Mouse (Mus musculus): ENCODE data around the gene Stpg4.
A peak's percentile ranks its signal among the peaks of the same experiment; 100 is the strongest.

Stpg4 gene

DNA sequence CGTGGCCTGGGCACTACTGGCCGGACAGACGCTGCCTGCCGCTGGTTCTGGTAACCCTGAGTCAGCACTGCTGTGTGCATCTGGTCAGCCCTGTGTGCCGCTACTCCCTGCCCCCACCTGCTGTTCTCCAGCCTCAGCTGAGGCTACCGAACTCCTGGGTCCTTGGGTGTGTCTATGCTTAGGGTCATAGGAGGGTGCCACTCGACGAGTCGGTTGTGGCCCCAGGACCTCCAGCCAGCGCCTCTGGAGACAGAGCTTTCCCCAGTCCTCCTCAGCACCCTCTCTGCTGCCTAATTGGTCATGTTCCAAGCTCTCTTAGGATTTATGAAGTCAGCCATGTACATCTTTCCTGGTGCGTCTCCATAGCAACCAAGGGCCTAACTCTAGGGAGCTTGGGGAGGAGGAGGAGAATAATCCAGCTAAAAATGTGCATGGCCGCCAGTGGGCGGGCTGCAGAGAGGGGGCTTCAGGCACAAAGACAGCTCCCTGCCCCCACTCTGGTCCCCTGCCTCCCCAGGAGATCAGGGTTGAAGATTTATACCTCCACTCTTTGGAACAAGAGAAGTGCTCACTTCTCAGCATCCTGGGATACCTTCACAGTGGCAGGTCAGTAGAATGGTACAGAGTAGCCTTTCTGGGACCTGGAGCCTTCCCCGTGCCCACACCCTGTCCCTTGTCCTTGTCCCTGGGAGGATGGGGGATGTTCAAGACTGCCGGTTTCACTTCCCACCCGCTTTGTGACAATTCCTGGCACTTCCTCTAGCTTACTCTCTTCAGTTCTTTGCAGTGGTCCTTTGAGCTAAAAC lies 49.0 kb downstream of the Stpg4 start:
- DNase-seq (ENCODE audit: low spot score), result peak; percentile 82

DNA sequence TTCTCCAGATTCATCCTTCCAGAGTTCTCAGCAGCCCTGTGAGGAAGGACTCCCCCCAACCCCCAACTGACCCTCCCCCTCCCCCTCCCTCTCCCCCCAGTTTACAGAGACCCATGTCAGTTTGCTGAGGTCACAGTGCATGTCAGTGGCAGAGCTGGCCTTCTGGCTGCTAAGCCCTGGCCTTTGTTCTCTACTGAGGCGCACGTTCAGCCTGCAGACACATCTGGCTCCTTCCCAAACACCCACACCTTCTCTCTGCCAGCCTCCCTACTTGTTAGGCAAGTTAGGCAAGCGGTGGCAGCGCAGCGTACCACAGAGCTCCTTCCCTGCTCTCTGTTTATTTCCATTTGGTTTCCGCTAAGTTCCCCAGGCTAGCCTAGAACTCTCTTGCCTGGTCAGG lies 50.0 kb downstream of the Stpg4 start:
- peak; percentile 59 for DNase-seq (ENCODE audit: low spot score)

GRCm38 (mm10) chr17:87376831-87377471 lies 50.6 kb downstream of the Stpg4 start:
- no peak for DNase-seq (ENCODE audit: low spot score)

- no peak for DNase-seq (ENCODE audit: low spot score)
Measured at GRCm38 (mm10) chr17:87375941-87376511, 51.5 kb downstream of the Stpg4 start.

GRCm38 (mm10) chr17:87373327-87373726 lies 54.2 kb downstream of the Stpg4 start:
- no peak for DNase-seq (ENCODE audit: low spot score)

- no peak for DNase-seq (ENCODE audit: low spot score)
Measured at GRCm38 (mm10) chr17:87372189-87372588, 55.4 kb downstream of the Stpg4 start.

- DNase-seq (ENCODE audit: low spot score), result no peak
Measured at GRCm38 (mm10) chr17:87369270-87369759, 58.2 kb downstream of the Stpg4 start.

DNA sequence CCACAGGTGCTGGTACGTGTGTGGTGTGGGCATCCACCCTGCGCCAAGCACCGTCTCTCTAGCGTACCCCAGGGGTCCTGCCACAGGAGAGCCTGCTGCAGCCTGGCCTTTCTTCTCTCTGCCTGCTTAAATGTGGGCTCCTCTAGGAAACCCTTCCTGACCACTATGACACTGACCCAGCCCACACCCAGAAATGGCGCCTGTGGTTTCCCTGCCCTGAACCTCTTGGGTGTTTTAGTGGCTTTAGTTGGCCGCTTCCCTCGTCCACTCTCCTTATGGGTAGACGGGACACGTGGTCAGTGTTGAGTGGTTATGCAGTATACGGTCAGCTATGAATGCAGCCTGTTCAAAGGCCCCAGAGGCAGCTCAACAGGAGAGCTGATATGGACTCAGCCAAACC lies 59.1 kb downstream of the Stpg4 start:
- no peak for DNase-seq (ENCODE audit: low spot score)

DNA sequence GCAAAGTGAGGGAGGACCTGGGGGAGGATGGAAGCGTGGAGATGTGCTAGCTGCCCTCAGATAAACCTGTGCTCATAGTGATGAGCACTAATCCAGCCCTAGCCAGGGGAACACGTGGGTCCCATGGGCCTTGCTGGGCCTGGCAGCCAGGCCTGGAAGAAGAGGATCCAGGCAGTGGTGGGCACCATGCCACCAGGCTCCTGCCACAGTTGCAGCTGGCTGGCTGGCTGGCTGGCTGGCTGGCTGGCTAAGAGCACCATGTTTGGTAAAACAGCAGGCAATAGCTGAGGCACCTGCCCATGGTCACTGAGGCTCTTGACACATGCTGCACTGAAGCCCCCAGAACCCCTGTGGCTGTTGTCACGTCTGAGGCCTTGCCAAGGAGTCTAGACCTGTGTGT lies 59.9 kb downstream of the Stpg4 start:
- DNase-seq (ENCODE audit: low spot score), result peak; percentile 88

DNA sequence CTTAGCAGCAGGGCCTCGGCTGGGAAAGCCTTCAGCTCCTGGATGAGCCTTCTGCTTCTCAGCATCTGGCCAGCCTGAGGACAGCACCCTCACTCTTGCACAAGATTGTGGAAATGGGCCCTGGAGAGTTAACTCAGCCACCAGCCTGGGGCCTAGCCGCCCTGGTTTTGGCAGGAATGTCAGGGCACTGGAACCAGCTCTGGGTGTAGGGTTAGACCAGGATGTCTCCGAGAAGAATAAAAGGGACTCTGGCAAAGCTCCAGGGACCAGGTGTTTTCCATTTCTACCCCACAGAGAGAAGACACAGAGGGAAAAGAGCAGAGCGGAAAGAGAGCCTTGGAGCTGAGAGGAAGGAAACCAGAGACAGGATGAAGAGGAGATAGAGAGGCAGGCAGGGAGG lies 60.3 kb downstream of the Stpg4 start:
- DNase-seq (ENCODE audit: low spot score), result peak; percentile 24

DNA sequence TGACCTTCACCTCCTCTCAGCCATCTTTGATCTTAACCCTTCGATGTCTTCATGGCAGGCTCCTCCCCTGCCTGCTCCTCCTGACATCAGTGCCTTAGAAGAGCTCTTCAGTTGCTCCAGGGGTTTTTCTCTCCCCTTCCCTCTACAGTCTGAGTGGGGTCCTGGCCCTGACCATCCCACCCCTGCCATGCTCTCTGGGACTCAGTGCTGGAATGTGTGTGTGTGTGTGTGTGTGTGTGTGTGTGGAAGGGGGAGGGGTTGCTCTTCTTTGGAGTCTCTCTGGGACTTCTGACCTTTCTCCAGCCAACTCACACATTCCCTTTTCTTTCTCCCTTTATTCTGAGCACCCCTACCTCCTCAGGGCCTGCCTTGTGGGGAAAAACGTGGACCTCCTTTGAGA lies 61.0 kb downstream of the Stpg4 start:
- no peak for DNase-seq (ENCODE audit: low spot score)

DNA sequence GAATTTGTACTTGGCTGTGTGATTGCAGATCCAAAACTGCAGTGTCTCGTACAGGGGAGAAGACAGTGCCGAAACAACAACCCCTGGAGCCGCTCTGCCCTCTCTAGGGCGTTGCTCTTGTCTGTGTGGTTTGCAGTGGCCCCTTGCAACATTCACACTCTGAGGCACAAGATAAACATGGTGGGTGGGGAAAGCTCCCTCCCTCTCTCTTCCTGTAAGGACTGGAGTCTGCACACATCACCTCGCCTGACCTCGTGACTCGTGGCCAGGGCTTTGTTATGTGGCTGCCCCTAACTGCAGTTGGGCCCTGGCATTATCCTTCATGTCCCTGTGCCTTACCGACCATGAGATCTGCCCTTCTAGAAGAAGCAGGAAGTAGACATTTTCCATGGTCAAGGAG lies 62.3 kb downstream of the Stpg4 start:
- DNase-seq (ENCODE audit: low spot score), result no peak

GRCm38 (mm10) chr17:87364108-87364507 lies 63.4 kb downstream of the Stpg4 start:
- DNase-seq (ENCODE audit: low spot score), result no peak

DNA sequence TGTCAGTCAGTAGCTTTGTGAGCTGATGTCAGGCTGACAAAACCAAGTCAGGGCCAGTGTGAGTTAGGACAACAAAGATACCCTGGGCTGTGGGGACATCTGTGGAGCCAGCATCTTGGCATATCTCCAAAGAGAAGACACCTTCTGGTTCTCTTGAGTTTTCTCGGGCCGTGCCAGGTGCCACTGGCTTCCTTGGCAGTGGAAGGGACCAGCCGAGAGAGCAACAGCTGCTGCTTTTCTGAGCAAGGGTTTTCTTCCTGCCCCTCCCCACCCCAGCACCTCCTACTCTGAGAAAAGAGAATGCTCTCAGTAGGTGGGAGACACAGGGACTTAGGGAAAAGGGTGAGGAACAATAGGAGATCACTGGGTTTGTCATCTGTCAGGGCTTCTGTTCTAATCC lies 66.4 kb downstream of the Stpg4 start:
- DNase-seq (ENCODE audit: low spot score), result no peak

- no peak for DNase-seq (ENCODE audit: low spot score)
Measured at GRCm38 (mm10) chr17:87357506-87357905, 70.0 kb downstream of the Stpg4 start.

GRCm38 (mm10) chr17:87356261-87356660 lies 71.3 kb downstream of the Stpg4 start:
- no peak for DNase-seq (ENCODE audit: low spot score)

DNA sequence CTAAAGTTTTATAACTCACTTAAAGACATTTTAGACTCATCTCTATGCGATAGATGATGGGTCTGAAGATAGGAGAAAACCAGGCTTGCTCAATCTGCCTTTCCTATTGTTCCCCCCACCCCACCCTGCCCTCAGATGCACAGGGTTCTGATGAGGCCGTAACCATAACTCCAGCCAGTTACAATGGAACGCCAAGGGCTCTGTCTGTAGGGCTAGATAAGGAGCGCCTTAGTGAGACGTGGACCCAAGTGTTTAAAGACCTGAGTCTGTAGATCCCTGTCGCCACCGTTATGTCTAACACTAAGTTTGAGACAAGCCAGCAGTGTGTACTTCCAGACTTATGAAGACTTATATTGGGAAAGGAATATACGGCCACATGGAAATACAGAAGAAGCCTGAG lies 72.1 kb downstream of the Stpg4 start:
- DNase-seq (ENCODE audit: low spot score), result no peak

GRCm38 (mm10) chr17:87353745-87354320 lies 73.7 kb downstream of the Stpg4 start:
- no peak for DNase-seq (ENCODE audit: low spot score)

GRCm38 (mm10) chr17:87352898-87353225 lies 74.7 kb downstream of the Stpg4 start:
- no peak for DNase-seq (ENCODE audit: low spot score)

DNA sequence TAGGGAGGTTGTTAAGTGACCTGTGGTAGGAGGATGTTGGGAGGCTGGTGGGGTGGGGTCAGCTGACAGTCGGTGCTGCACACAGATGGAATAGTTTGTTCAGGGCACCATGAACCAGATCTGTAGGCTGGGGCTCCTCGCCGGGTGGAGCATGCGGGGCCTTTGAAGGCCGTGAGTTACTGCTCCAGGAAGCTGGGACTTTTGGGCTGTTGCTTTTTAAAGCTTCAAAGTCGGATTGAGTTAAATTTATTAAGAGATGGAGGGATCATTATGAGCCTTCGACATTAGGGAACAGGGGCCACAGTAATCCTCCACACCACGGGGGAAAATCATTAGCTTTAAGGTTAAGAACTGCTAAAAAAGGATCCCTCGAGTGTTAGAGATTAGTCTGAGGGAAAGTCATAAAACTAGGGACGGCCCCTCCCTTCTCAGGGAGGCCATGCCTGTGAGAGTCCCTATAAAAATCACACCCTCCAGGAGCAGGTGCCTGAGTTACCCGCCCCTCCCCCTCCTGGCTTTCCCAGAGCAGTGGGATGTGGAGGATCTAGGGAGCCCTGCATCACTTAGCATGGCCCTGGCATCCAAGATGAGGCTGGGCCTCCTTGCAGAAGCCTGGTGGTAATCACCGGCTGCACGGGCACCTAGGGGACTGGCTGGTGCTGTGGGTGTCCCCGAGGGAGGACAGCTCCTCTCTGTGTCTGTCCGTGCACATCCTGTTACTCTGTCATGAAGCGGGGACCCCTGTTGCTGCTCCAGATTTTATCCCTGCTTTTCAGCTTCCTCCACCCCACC lies 75.2 kb downstream of the Stpg4 start:
- peak; percentile 14 for DNase-seq (ENCODE audit: low spot score)

DNA sequence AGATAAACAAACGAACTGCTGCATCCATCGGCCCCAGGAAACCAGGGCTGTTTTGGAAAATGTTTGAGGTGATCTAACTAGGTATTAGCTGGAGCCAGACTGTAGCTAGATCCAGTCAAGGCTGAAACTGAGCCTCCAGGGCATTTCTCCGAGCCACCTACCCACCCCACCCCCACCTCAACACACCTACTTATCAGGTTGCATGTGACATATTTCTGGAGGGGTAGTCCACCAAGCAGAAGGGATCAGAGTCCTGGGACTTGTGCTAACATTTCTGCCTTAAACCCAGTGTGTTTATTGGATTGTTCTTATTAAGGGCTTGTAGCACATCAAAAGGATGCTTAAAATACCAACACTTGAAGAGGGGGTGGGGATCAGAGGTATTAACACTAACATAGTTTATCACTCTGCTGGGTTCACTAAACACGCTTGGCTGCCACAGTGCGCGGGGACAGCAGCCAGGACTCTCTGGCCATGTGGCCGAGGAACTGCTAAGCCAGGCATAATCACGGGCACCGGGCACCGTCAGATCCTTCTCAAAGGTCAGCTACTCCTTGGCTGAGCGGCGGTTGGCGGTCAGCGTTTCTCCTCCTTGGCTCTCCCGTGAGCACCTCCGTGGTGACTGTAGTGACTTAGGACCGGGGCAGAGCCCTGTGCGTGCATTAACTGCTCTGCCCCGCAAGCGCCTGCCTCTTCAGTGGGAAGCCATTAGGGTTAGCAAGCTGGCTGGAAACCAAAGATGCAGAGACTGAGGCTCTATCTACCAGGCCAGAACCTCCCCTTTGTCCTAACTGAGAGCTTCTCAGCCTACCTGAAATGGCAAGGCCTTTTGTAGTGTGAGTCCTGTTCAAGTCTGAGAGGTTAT lies 76.1 kb downstream of the Stpg4 start:
- no peak for DNase-seq (ENCODE audit: low spot score)

Measured in MN1 (cell line).